Mouse (Mus musculus): ENCODE results near the gene Bin2.

Gene Bin2

GRCm38 (mm10) chr15:100669337-100669736 is at the start of gene Bin2:
Gene Bin2 (minus strand): TSS chr15:100669553.
- peak; percentile 90 to 91 for DNase-seq

GRCm38 (mm10) chr15:100718572-100718971 is 49.2 kb upstream of the Bin2 start:
- peak; percentile 70 for DNase-seq

DNA sequence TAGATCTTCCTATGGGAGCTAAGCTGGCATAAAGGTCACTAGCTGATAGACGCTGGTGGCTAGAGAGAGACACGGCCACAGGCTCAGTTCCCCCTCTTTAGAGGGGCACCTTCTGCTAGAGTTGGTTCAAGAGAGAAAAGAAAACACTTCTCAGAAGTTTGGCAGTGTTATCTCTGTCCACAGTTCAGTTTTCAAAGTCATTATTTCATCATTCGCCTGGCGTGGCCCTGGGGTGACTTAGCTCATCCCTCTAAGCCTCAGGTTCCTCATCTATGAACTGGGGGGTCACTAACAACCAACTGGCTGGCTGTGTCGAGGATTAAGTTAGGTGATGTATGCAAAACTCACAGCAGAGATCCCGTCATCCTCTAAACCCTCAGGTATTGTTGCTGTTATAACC is 48.6 kb upstream of the Bin2 start:
- no peak for DNase-seq

GRCm38 (mm10) chr15:100715399-100715993 is 46.1 kb upstream of the Bin2 start:
- no peak for DNase-seq

- no peak for DNase-seq
These were observed 45.1 kb upstream of the Bin2 start for GRCm38 (mm10) chr15:100714470-100714869.

GRCm38 (mm10) chr15:100710838-100711237 is 41.5 kb upstream of the Bin2 start:
- DNase-seq: no peak

DNA sequence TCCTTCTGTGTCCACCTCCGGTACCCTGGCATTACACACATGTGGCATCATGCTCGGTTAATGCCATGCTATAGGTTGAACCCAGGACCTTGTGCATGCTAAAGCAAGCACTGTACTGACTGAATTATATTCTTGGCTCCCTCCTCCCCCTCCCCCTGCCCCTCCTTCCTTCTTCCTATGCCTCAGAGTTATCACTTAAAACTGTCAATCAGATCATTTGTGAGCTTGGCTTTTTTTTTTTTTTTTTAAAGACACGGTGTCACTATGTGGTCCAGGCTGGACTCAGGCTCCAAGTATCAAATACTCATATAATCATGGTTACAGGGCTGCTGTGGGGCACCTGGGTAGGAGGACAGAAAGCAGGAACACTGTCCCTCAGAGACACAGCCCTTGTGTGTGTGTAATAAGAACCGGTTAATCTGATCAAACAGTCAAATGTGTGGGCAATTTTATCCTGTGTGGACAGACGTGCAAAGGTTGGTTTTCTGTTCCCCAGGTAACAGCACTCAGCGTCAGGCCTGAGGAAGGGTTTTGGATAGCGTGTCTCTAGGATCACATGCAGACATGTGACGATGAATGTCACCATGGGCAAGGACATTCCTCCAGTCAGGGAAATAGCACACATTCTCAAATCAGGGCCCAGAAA is 39.2 kb upstream of the Bin2 start:
- DNase-seq: no peak

GRCm38 (mm10) chr15:100706226-100706625 is 36.9 kb upstream of the Bin2 start:
- peak; percentile 78 to 85 for DNase-seq

DNA sequence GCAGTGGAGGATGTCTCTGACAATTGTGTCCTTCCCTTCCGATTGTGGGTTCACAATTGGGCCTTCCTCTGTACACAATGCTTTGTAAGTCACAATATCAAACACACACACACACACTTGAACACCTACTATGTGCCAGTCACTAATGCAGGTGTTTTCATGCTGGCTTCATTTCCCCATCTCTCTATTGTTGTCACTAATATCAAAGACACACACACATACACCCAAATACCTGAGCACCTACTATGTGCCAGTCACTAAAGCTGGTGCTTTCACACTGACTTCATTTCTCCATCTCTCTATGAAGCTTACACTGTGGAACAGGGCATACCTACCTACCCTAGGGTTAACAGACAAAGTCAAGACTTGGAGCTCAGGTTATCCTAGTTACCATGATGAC is 36.0 kb upstream of the Bin2 start:
- no peak for DNase-seq

DNA sequence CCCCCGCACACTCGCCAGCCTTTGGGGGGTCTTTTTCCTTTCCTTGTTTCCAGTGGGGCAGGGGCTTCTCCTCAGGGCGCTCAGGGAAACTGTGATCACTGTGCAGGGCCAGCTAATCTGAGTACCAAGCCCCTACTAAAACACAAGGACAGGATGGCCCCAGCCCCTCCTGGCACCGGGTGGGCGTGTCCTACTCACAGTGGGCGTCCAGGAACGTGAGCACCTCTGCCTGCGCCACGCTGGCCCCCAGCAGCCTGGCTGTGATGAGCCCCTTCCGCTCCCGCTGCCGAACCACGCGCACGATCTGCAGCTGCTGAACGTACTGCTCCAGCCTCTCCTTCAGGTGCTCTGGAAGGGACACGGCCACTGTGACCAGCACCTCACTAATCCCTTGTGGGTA is 34.6 kb upstream of the Bin2 start:
- no peak for DNase-seq

- DNase-seq: no peak
These were observed 32.5 kb upstream of the Bin2 start for GRCm38 (mm10) chr15:100701856-100702255.

DNA sequence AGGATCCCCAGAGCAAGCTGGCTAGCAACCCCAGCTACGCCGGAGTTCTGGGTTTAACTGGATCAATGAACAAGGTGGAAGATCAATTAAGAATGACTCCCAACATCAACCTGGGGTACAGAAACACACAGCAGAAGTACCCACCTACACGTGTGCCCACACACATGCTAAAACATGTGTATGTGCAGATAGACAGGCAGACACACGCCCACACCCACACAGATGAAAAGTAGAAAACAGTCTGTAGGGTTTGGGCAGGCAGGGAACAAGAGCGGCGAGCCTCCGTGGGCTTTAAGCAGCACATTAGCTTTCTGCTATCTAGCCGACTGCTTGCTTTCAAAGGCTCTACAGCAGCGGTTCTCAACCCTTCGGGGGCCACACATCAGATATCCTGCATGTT is 31.8 kb upstream of the Bin2 start:
- no peak for DNase-seq

DNA sequence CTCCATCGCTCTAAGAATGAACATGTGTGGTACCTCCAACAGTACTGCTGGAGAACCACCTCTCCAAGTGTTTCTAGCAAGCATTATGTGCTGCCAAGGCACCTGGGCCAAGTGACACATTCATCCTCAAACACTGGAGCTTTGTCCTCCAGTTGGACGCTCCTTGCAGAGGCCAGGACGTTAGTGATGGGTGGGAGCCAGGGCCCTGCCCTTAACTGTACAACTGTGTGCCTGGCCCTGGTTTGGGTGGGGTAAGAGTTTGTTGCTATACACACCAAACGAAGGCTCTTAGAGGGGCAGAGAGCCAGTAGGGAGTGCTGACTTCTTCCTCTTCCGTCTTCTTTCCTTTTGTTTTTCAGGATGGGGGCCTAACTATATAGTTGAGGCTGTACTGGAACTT is 31.1 kb upstream of the Bin2 start:
- DNase-seq: no peak

DNA sequence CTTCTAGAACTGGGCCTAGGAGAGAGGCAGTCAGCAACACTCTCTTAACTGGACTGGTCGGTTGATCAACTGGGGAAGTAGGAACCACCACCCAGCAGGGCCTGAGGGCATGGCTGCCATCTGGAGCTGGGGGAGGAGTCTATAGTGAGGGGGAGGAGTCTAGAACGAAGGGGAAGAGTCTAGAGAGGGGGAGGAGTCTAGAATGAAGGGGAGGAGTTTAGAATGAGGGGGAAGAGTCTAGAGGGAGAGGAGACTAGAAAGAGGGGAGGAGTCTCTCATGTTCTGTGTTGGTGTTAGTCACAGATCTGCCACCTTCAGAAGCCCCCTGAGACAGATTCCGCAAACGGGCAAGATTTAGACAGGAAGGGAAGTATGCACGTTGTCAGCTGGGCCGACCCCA is 30.0 kb upstream of the Bin2 start:
- DNase-seq: peak; percentile 40 to 53

- no peak for DNase-seq
These were observed 28.7 kb upstream of the Bin2 start for GRCm38 (mm10) chr15:100698078-100698477.

- DNase-seq: no peak
These were observed 25.1 kb upstream of the Bin2 start for GRCm38 (mm10) chr15:100694406-100694805.

- DNase-seq: no peak
These were observed 22.6 kb upstream of the Bin2 start for GRCm38 (mm10) chr15:100691990-100692389.

DNA sequence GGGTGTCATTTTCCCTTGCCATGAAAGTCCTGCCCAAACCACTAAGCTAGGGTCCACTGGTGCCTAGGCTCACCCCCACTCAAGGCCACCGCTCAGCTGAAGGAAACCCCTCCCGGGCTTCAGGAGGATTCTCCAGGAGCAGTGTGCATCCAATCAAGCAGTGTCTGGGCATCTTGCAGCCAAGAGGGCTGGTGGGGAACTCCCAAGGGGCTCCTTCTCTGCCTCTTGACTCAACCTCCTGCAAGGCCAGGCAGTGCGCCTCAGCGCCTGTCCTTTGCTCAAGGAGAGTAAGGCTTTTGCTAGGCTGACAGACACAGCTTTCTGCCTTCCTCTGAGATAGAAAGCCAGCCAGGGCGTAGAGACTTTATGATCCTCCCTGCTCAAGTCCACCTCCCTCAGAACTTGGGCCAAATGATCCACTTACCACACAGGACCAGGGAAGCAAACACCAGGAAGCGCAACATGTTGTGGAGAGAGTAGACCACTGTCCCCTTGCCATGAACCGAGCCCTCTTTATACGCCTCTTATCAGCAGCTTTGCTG is 18.1 kb upstream of the Bin2 start, which contains the start of gene Cela1:
TSS of gene Cela1 (minus strand) at position 492 of the 542 bp plus-strand sequence.
- no peak for DNase-seq

GRCm38 (mm10) chr15:100686989-100687388 is 17.6 kb upstream of the Bin2 start:
- DNase-seq: peak in 1 of 2 experiments; percentile 44

- no peak for DNase-seq
These were observed 17.1 kb upstream of the Bin2 start for GRCm38 (mm10) chr15:100686434-100686833.

- DNase-seq: no peak
These were observed 16.5 kb upstream of the Bin2 start for GRCm38 (mm10) chr15:100685849-100686248.

DNA sequence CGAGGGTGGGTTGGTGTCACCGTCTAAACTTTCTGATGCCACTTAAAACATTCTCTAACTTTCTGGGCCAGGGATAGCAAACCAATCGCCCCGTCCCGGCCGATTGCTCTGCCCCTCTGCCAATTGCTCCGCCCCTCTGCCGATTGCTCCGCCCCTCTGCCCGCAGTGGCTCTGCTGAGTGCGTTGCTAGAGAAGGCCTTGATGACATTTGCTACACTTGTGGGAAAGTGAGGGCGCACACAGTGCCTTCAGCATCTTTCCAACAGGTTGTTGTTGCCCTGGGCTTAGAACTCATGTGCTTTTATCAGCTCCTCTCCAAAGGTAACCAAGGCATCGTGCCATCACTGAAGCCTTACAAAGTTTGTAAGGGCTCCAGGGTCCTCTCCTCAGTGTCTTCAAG is 15.9 kb upstream of the Bin2 start:
- DNase-seq: no peak

DNA sequence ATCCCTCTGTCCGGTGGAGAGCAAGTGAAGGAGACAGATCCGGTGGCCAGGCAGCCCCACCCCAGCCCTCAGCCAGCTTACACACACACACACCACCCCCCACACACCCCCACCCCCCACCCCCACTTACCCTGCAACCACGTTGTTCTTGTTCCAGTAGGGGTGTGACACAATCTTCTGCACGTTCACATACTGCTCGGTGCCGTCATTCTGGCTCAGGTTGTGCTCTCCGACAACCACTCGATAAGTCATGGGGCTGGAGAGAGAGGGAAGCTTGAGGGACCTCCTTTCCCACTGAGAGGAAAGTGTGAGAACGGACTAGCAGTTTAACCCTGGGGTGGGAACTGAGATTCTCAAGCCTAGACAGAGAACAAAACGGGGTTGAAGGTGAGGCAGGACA is 15.1 kb upstream of the Bin2 start:
- DNase-seq: no peak

- peak; percentile 84 to 88 for DNase-seq
These were observed 13.7 kb upstream of the Bin2 start for GRCm38 (mm10) chr15:100683041-100683440.

- no peak for DNase-seq
These were observed 12.4 kb upstream of the Bin2 start for GRCm38 (mm10) chr15:100681770-100682169.
